Mouse (Mus musculus) midbrain, embryonic 12.5 days (tissue): ENCODE measurements at regions not wholly inside any gene's neighbourhood (a gene's known extent, or its start where the extent isn't known, plus 50 kb on each side); places are given as distances from the start of the nearest gene placed in this dataset.
"Not testable (repeated sequence)": the region's sequence is repeated elsewhere in the genome, so short reads cannot be mapped to it uniquely, and the experiment has no call there.

Experiments used
- ATAC-seq: fragments of 200-750 bp; cut with Nextera tagmentation; 2 replicates; pipeline ENCODE4 v1.8.0; 2017; ENCODE audit warnings: low read depth, moderate TSS enrichment, moderate library complexity; ENCODE audit not compliant: low FRiP score
- H3K27ac ChIP-seq: fragments of 300-500 bp; sonication (generic); replicated peaks from 2 replicates; pipeline ENCODE4 v1.5.1; 2016; ENCODE audit warnings: mild to moderate bottlenecking
- H3K27me3 ChIP-seq: fragments of 300-500 bp; sonication (generic); 2 replicates; pipeline ENCODE4 v1.6.1; 2016; ENCODE audit warnings: mild to moderate bottlenecking
- H3K36me3 ChIP-seq: fragments of 300-500 bp; sonication (generic); 2 replicates; pipeline ENCODE4 v1.6.1; 2016
- H3K4me1 ChIP-seq: fragments of 300-500 bp; sonication (generic); 2 replicates; pipeline ENCODE4 v1.6.1; 2016
- H3K4me2 ChIP-seq: fragments of 300-500 bp; sonication (generic); replicated peaks from 2 replicates; pipeline ENCODE4 v1.6.1; 2016; ENCODE audit warnings: mild to moderate bottlenecking, moderate library complexity
- H3K4me3 ChIP-seq: fragments of 300-500 bp; sonication (generic); 2 replicates; pipeline ENCODE4 v1.5.1; 2016; ENCODE audit warnings: mild to moderate bottlenecking
- H3K9ac ChIP-seq: fragments of 300-500 bp; sonication (generic); replicated peaks from 2 replicates; pipeline ENCODE4 v1.6.1; 2016; ENCODE audit warnings: mild to moderate bottlenecking, moderate library complexity
- H3K9me3 ChIP-seq: fragments of 300-500 bp; sonication (generic); 2 replicates; pipeline ENCODE4 v1.6.1; 2016; ENCODE audit warnings: mild to moderate bottlenecking
- WGBS: fragments of 180-500 bp; shearing (Covaris S2); methylation state at CpG from one replicate; pipeline ENCODE4 v1.1.7; 2016; 5-methylcytosine and 5-hydroxymethylcytosine counted together

- no peaks in the 10 kb centered on the region for H3K36me3 ChIP-seq
- H3K4me2 ChIP-seq: no peak overlapping the region
- H3K9ac ChIP-seq: no peak overlapping the region
- no peaks in the 10 kb centered on the region for H3K4me1 ChIP-seq
- no peaks in the 10 kb centered on the region for H3K27me3 ChIP-seq
- WGBS: 90% methylated on average over 4 of the region's 4 CpGs
- H3K27ac ChIP-seq: no peak overlapping the region
- no peak for ATAC-seq
- no peak overlapping the region for H3K4me3 ChIP-seq
- H3K9me3 ChIP-seq: no peaks in the 10 kb centered on the region
Measured at GRCm38 (mm10) chr12:11037951-11038350, 112.9 kb downstream of the Kcns3 start.

GRCm38 (mm10) chr12:11020571-11021545 is 130.0 kb downstream of the Kcns3 start:
- WGBS: 93% methylated on average over 11 of the region's 11 CpGs
- H3K9me3 ChIP-seq: no peaks in the 10 kb centered on the region

GRCm38 (mm10) chr12:11011159-11011558 is 139.7 kb downstream of the Kcns3 start:
- Histone ChIP-seq H3K36me3 (no peaks in the 10 kb centered on the region), H3K27ac (no peak overlapping the region), H3K9ac (no peak overlapping the region), H3K27me3 (no peaks in the 10 kb centered on the region), H3K4me2 (no peak overlapping the region), H3K4me1 (no peaks in the 10 kb centered on the region), H3K4me3 (no peak overlapping the region), H3K9me3 (no peaks in the 10 kb centered on the region)
- 100% methylated on average over 1 of the region's 1 CpGs for WGBS
- no peak for ATAC-seq

More at GRCm38 (mm10) chr12:11020571-11021545, 130.0 kb downstream of the Kcns3 start:
- Histone ChIP-seq H3K27ac (no peak overlapping the region), H3K27me3 (no peaks in the 10 kb centered on the region), H3K9ac (no peak overlapping the region), H3K36me3 (no peaks in the 10 kb centered on the region), H3K4me3 (no peak overlapping the region), H3K4me2 (no peak overlapping the region), H3K4me1 (no peaks in the 10 kb centered on the region)
- no peak for ATAC-seq

- Histone ChIP-seq H3K9me3 (no peaks in the 10 kb centered on the region), H3K36me3 (no peaks in the 10 kb centered on the region), H3K4me2 (no peak overlapping the region), H3K4me3 (no peak overlapping the region), H3K27me3 (no peaks in the 10 kb centered on the region), H3K9ac (no peak overlapping the region), H3K4me1 (no peaks in the 10 kb centered on the region), H3K27ac (no peak overlapping the region)
- ATAC-seq: no peak
- 93% methylated on average over 3 of the region's 3 CpGs for WGBS
Measured at GRCm38 (mm10) chr12:10984295-10984694, 166.6 kb downstream of the Kcns3 start.

- no peaks in the 10 kb centered on the region for H3K36me3 ChIP-seq
- H3K9me3 ChIP-seq: no peaks in the 10 kb centered on the region
- no peak overlapping the region for H3K4me3 ChIP-seq
- H3K9ac ChIP-seq: no peak overlapping the region
- WGBS: 63% methylated on average over 5 of the region's 5 CpGs
- H3K4me2 ChIP-seq: no peak overlapping the region
- no peak for ATAC-seq
- H3K4me1 ChIP-seq: no peaks in the 10 kb centered on the region
- H3K27me3 ChIP-seq: no peaks in the 10 kb centered on the region
- H3K27ac ChIP-seq: no peak overlapping the region
Measured at GRCm38 (mm10) chr12:10949184-10949583, 201.7 kb downstream of the Kcns3 start.

GRCm38 (mm10) chr12:10941064-10941463 is 209.8 kb downstream of the Kcns3 start:
- H3K4me1 ChIP-seq: no peaks in the 10 kb centered on the region
- H3K27me3 ChIP-seq: no peaks in the 10 kb centered on the region
- no peaks in the 10 kb centered on the region for H3K9me3 ChIP-seq
- 83% methylated on average over 3 of the region's 3 CpGs for WGBS
- H3K27ac ChIP-seq: no peak overlapping the region
- no peak for ATAC-seq
- no peak overlapping the region for H3K4me2 ChIP-seq
- no peak overlapping the region for H3K9ac ChIP-seq
- no peak overlapping the region for H3K4me3 ChIP-seq
- no peaks in the 10 kb centered on the region for H3K36me3 ChIP-seq

- not testable (repeated sequence) for H3K36me3 ChIP-seq, H3K27ac ChIP-seq, H3K9ac ChIP-seq, H3K4me3 ChIP-seq, H3K9me3 ChIP-seq, ATAC-seq, H3K4me1 ChIP-seq, H3K4me2 ChIP-seq, H3K27me3 ChIP-seq
- WGBS: 99% methylated on average over 8 of the region's 14 CpGs
Measured at GRCm38 (mm10) chr12:10900054-10900453, 250.8 kb downstream of the Kcns3 start.

GRCm38 (mm10) chr12:10878791-10879190 is 272.1 kb downstream of the Kcns3 start:
- no peak for ATAC-seq
- Histone ChIP-seq H3K9me3 (no peaks in the 10 kb centered on the region), H3K4me1 (peaks cover 3% of the 10 kb centered on the region; the same call in 1 of the 2 replicates)

GRCm38 (mm10) chr12:10874589-10875554 is 276.0 kb downstream of the Kcns3 start:
- H3K4me3 ChIP-seq: no peak overlapping the region
- WGBS: 35% methylated on average over 9 of the region's 9 CpGs
- no peak overlapping the region for H3K4me2 ChIP-seq
- H3K27me3 ChIP-seq: no peaks in the 10 kb centered on the region
- H3K4me1 ChIP-seq: peaks cover 3% of the 10 kb centered on the region; the same call in 1 of the 2 replicates
- no peaks in the 10 kb centered on the region for H3K36me3 ChIP-seq
- H3K27ac ChIP-seq: 0 out of 2 replicates have a peak overlapping the region, but pooled peaks have one; percentile 1
- ATAC-seq: peak; percentile 85
- no peak overlapping the region for H3K9ac ChIP-seq
- no peaks in the 10 kb centered on the region for H3K9me3 ChIP-seq

More at GRCm38 (mm10) chr12:10878791-10879190, 272.1 kb downstream of the Kcns3 start:
- no peak overlapping the region for H3K4me3 ChIP-seq
- H3K27me3 ChIP-seq: no peaks in the 10 kb centered on the region
- no peaks in the 10 kb centered on the region for H3K36me3 ChIP-seq
- no peak overlapping the region for H3K4me2 ChIP-seq
- H3K9ac ChIP-seq: no peak overlapping the region
- H3K27ac ChIP-seq: no peak overlapping the region

GRCm38 (mm10) chr12:10873716-10874401 is 277.0 kb downstream of the Kcns3 start:
- H3K9ac ChIP-seq: no peak overlapping the region
- no peaks in the 10 kb centered on the region for H3K9me3 ChIP-seq
- no peak overlapping the region for H3K4me2 ChIP-seq
- ATAC-seq: no peak
- no peak overlapping the region for H3K27ac ChIP-seq
- H3K27me3 ChIP-seq: no peaks in the 10 kb centered on the region
- no peak overlapping the region for H3K4me3 ChIP-seq
- no peaks in the 10 kb centered on the region for H3K36me3 ChIP-seq
- 84% methylated on average over 4 of the region's 4 CpGs for WGBS
- H3K4me1 ChIP-seq: peaks cover 3% of the 10 kb centered on the region; the same call in 1 of the 2 replicates
